Mouse (Mus musculus) embryonic facial prominence, embryonic 13.5 days (tissue): ENCODE measurements around the gene Trpm2. TPM values are rescaled to one million over a fixed set of nuclear protein-coding genes. Genes with fewer than 3 reads are reported as not detected.
"Not testable (repeated sequence)": the region's sequence is repeated elsewhere in the genome, so short reads cannot be mapped to it uniquely, and the experiment has no call there.

ENCODE experiments used
- ATAC-seq: fragments of 200-750 bp; cut with Nextera tagmentation; 2 replicates; pipeline ENCODE4 v1.8.0; 2017; ENCODE audit warnings: low read depth; ENCODE audit not compliant: insufficient number of reproducible peaks, insufficient read depth, low FRiP score, low TSS enrichment
- H3K27ac ChIP-seq: fragments of 300-500 bp; sonication (generic); 2 replicates; pipeline ENCODE4 v1.5.1; 2015; ENCODE audit warnings: moderate library complexity, mild to moderate bottlenecking, inconsistent platforms
- H3K27me3 ChIP-seq: fragments of 300-500 bp; sonication (generic); 2 replicates; pipeline ENCODE4 v1.6.1; 2015; ENCODE audit warnings: mild to moderate bottlenecking, inconsistent platforms
- H3K36me3 ChIP-seq: fragments of 300-500 bp; sonication (generic); 2 replicates; pipeline ENCODE4 v1.6.1; 2015; ENCODE audit warnings: mild to moderate bottlenecking, inconsistent platforms
- H3K4me1 ChIP-seq: fragments of 300-500 bp; sonication (generic); 2 replicates; pipeline ENCODE4 v1.6.1; 2015; ENCODE audit warnings: inconsistent platforms
- H3K4me2 ChIP-seq: fragments of 300-500 bp; sonication (generic); 2 replicates; pipeline ENCODE4 v1.6.1; 2015; ENCODE audit warnings: moderate library complexity, mild to moderate bottlenecking, inconsistent platforms
- H3K4me3 ChIP-seq: fragments of 300-500 bp; sonication (generic); 2 replicates; pipeline ENCODE4 v1.5.1; 2015; ENCODE audit warnings: mild to moderate bottlenecking, inconsistent platforms
- H3K9ac ChIP-seq: fragments of 300-500 bp; sonication (generic); 2 replicates; pipeline ENCODE4 v1.6.1; 2015; ENCODE audit warnings: mild to moderate bottlenecking, inconsistent platforms
- H3K9me3 ChIP-seq: fragments of 300-500 bp; sonication (generic); 2 replicates; pipeline ENCODE4 v1.6.1; 2016; ENCODE audit warnings: inconsistent platforms
- WGBS: fragments of 180-500 bp; shearing (Covaris S2); methylation state at CpG from one replicate; pipeline ENCODE4 v1.1.7; 2015; ENCODE audit warnings: mixed read lengths; 5-methylcytosine and 5-hydroxymethylcytosine counted together
- polyA plus RNA-seq: library from polyadenylated mRNA; unstranded; fragments of >200 nt; fragmentation: Nextera tagmentation; extraction: Ambion mirVana; gene quantifications from 2 replicates; pipeline ENCODE4 v1.2.1, GENCODE M21; 2015

Trpm2 gene
- 0.21 and 0.44 TPM in 2 replicates for polyA plus RNA-seq

DNA sequence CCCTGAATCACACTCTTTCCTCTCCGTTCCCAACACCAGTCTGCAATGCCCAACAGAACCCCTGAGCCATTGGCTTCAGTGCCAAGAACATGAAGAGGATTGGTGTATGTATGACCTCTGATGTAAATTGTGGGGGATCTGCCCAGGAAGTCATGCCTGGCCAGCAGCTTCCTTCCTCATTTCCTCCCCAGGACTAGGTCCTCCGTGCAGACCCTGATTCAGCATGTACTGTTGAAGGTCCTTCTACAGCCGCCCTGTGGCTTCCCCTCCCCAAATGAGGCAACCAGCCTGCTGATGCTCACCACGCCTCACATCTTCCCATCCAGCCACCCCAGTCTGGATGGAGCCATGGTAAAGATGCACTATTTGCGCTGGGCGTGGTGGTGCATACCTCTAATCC lies at the start of gene Trpm2:
Gene Trpm2, minus strand, starts transcription at position 83 of the 400 bp plus-strand sequence.
- Histone ChIP-seq H3K9me3 (no peaks in the 10 kb centered on the region), H3K4me3 (peak within 1 kb of the TSS; percentile 37), H3K4me2 (peak within 1 kb of the TSS; percentile 70), H3K36me3 (no peaks in the 10 kb centered on the region), H3K27me3 (peaks cover 31% of the 10 kb centered on the region), H3K4me1 (0 out of 2 replicates have a peak, but pooled peaks cover 11% of the 10 kb centered on the region), H3K9ac (peak within 1 kb of the TSS; percentile 57), H3K27ac (no peak within 1 kb of the TSS)
- 87% methylated on average over 6 of the region's 6 CpGs for WGBS
- no peak for ATAC-seq

DNA sequence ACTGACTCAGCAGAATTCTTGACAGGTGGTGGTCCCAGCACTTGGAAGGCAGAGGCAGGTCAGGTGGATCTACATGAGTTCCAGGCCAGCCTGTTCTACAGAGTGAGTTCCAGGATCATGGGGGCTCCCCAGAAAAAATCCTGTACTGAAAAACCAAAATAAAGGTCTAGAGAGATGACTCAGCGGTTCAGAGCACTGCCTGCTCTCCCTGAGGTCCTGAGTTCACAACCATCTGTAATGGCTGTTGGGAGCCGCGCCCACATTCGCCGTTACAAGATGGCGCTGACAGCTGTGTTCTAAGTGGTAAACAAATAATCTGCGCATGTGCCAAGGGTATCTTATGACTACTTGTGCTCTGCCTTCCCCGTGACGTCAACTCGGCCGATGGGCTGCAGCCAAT lies 49.6 kb upstream of the Trpm2 start:
- not testable (repeated sequence) for H3K4me2 ChIP-seq, H3K4me1 ChIP-seq, H3K36me3 ChIP-seq, H3K27me3 ChIP-seq, H3K27ac ChIP-seq, H3K9me3 ChIP-seq, H3K4me3 ChIP-seq, H3K9ac ChIP-seq, ATAC-seq
- WGBS = 98% methylated on average over 7 of the region's 11 CpGs

DNA sequence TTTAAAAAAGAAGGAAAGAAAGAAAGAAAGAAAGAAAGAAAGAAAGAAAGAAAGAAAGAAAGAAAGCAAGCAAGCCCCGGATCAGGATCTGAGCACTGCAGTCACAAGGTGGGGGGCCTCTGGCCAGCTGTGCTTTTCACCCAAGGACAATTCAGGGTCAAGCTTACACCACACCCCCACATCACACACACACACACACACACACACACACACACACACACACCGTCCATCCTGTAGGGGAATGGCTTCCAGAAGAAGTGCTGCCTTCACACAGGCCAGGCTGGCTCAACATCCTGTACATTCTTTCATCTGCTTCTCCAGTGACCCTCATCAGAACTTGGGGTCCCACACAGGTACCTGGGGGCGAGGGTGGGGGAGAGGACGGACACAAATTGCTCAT lies 48.9 kb upstream of the Trpm2 start:
- Histone ChIP-seq H3K9me3 (no peaks in the 10 kb centered on the region), H3K36me3 (no peaks in the 10 kb centered on the region), H3K4me3 (no peak overlapping the region), H3K4me1 (0 out of 2 replicates have a peak, but pooled peaks cover 2% of the 10 kb centered on the region), H3K4me2 (no peak overlapping the region), H3K9ac (no peak overlapping the region), H3K27me3 (no peaks in the 10 kb centered on the region), H3K27ac (no peak overlapping the region)
- ATAC-seq = peak; percentile 52; the same call in 1 of the 2 replicates
- 90% methylated on average over 4 of the region's 4 CpGs for WGBS

DNA sequence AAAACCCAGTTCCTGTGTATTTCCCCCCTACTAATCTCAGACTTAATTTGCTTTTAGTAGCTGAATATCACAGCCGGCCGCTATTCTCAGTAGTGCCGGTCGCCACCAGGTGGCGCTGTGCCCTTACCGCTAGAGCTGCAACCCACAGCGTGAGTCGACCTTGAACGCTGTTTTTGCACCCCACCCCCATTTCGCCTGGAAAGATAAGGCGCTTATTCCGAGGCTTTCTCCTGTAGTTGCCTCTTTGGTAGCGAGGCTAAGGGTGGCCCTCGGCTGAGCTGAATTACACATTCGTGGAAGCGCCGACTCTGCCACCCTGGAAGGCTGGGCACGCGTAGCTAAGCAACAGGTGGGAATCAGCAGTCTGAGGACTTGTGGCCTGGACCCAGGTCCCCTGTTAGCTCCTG lies 48.4 kb upstream of the Trpm2 start:
- 18% methylated on average over 19 of the region's 19 CpGs for WGBS
- 0 out of 2 replicates have a peak, but pooled peaks cover 2% of the 10 kb centered on the region for H3K4me1 ChIP-seq
- H3K27me3 ChIP-seq = no peaks in the 10 kb centered on the region
- 0 out of 2 replicates have a peak, but pooled peaks have one; percentile 67 for ATAC-seq
- no peak overlapping the region for H3K27ac ChIP-seq
- H3K4me2 ChIP-seq = peak overlapping the region; percentile 62
- no peaks in the 10 kb centered on the region for H3K9me3 ChIP-seq
- peak overlapping the region; percentile 26 for H3K4me3 ChIP-seq
- H3K9ac ChIP-seq = 0 out of 2 replicates have a peak overlapping the region, but pooled peaks have one; percentile 57
- no peaks in the 10 kb centered on the region for H3K36me3 ChIP-seq

DNA sequence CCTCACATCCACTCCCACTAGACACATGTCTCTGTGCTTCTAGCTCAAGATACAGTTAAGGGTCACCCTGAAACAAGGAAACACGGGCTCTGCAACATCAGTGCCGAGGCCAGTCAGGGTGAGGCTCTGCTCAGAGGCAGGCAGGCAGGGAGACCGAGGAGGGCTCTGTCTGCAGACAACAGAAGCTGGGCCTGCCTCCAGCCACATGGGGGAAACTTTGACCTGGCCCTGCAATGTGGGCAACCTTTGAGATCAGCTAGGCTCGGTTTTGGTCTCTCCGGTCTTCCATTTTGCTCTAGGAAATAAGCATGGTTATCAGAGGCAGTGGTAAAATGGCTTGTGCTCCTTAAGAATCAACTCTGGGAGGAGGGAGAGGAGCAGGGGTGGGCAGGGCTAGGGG lies 46.0 kb upstream of the Trpm2 start:
- no peak overlapping the region for H3K9ac ChIP-seq
- H3K27me3 ChIP-seq = no peaks in the 10 kb centered on the region
- H3K27ac ChIP-seq = no peak overlapping the region
- H3K4me3 ChIP-seq = no peak overlapping the region
- no peaks in the 10 kb centered on the region for H3K36me3 ChIP-seq
- 0 out of 2 replicates have a peak, but pooled peaks cover 2% of the 10 kb centered on the region for H3K4me1 ChIP-seq
- 57% methylated on average over 5 of the region's 5 CpGs for WGBS
- no peak for ATAC-seq
- H3K9me3 ChIP-seq = no peaks in the 10 kb centered on the region
- H3K4me2 ChIP-seq = no peak overlapping the region

DNA sequence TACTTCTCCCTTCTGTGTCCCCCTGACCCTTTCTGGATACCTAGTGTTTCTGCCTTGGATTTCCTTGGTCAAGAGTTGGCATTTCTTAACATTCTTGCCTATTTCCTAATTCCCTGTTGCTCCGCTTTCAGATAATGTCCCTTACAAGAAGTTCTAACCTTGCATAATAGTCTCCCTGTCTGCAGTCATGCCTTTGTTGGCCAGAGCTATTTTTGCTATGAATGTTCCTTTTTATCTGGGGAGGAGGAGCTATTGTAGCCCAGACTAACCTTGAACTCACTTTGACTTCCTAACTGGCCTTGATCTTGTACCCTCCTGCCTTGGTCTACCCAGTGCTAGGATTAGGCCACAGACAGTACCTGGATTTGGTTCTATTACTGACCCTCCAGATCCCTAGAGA lies 45.1 kb upstream of the Trpm2 start:
- Histone ChIP-seq H3K4me3 (no peak overlapping the region), H3K27ac (no peak overlapping the region), H3K4me1 (peaks cover 5% of the 10 kb centered on the region), H3K9ac (no peak overlapping the region), H3K36me3 (no peaks in the 10 kb centered on the region), H3K4me2 (no peak overlapping the region), H3K9me3 (no peaks in the 10 kb centered on the region), H3K27me3 (no peaks in the 10 kb centered on the region)
- ATAC-seq = no peak
- WGBS = 86% methylated on average over 1 of the region's 1 CpGs

DNA sequence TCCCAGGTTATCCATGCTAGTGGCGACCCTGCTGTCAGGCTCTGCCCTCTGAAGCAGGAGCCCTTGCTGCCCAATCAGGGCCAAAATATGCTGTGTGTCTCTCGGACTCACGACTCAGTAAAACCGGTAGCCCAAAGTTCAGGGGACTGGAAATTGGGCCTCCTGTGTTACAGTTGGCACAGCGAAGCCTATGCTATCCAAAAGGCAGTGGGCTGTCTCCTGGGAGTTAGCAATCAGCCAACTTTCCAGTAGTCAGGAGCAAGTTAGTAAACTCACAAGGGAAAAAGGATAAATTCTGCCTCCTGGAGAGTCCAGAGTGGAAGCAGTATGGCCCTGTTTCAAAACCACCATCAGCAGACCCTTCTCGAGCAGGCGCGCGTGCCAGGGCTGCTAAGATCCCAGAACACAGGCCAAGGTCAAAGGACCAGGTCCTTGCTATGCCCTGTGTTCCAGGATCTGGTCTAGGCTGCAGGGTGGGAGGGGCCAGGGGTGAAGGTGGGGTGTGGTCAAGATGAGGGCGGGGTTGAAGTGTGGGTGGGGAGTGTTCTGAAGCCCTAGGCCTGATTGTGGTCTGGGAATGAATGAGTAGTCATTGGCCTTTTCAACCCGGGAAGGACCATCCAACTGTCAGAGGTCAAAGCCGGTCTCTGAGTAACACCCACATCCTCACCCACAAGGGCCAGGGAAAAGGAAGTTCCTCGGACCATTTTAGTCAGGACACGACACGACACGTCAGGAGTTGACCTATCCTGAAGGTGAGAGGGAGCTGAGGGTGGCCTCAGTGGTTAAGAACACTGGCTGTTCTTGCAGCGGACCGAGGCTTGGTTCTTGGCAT lies 42.5 kb upstream of the Trpm2 start:
- Histone ChIP-seq H3K27me3 (no peaks in the 10 kb centered on the region), H3K27ac (no peak overlapping the region), H3K9ac (no peak overlapping the region), H3K4me3 (no peak overlapping the region), H3K4me2 (no peak overlapping the region), H3K4me1 (peaks cover 17% of the 10 kb centered on the region), H3K36me3 (no peaks in the 10 kb centered on the region), H3K9me3 (no peaks in the 10 kb centered on the region)
- ATAC-seq = no peak
- WGBS = 90% methylated on average over 18 of the region's 18 CpGs

DNA sequence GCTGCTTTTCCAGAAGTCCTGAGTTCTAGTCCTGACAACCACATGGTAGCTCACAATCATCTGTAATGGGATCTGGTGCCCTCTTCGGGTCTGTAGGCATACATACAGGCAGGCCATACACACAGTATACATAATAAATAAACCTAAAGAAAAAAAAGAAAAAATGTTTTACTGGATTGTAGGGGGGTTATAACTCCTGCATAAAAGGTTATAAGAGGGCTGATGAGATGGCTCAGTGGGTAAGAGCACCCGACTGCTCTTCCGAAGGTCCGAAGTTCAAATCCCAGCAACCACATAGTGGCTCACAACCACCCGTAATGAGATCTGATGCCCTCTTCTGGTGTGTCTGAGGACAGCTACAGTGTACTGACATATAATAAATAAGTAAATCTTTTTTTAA lies 40.8 kb upstream of the Trpm2 start:
- WGBS = 92% methylated on average over 5 of the region's 5 CpGs

DNA sequence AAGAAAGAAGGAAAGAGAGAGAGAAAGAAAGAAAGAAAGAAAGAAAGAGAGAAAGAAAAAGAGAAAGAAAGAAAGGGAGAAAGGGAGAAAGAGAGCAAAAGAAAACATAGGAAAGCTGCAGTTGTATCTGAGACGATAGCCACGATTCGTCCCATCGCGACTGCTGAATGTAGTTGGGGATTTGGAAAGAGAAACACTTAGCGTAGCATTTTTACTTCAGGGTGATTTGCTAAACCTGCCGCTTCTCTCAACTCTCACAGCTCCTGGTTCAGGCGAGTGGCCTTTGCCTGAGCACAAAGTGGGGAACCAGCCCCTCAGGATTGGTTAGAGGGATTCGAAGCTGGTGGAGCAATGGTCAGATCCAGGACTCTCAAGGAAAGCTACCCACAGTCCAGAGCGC lies 40.0 kb upstream of the Trpm2 start:
- H3K27ac ChIP-seq = no peak overlapping the region; the same call in 1 of the 2 replicates
- 11% methylated on average over 10 of the region's 10 CpGs for WGBS
- H3K4me2 ChIP-seq = peak overlapping the region; percentile 88
- H3K9me3 ChIP-seq = no peaks in the 10 kb centered on the region
- ATAC-seq = no peak
- peaks cover 38% of the 10 kb centered on the region for H3K4me1 ChIP-seq
- no peaks in the 10 kb centered on the region for H3K27me3 ChIP-seq
- peaks cover 8% of the 10 kb centered on the region for H3K36me3 ChIP-seq
- H3K9ac ChIP-seq = peak overlapping the region; percentile 62
- H3K4me3 ChIP-seq = peak overlapping the region; percentile 81

More for the DNA sequence above, 40.8 kb upstream of the Trpm2 start:
- not testable (repeated sequence) for ATAC-seq, H3K27me3 ChIP-seq, H3K9me3 ChIP-seq, H3K9ac ChIP-seq, H3K27ac ChIP-seq, H3K4me3 ChIP-seq, H3K36me3 ChIP-seq, H3K4me2 ChIP-seq
- peaks cover 34% of the 10 kb centered on the region for H3K4me1 ChIP-seq

DNA sequence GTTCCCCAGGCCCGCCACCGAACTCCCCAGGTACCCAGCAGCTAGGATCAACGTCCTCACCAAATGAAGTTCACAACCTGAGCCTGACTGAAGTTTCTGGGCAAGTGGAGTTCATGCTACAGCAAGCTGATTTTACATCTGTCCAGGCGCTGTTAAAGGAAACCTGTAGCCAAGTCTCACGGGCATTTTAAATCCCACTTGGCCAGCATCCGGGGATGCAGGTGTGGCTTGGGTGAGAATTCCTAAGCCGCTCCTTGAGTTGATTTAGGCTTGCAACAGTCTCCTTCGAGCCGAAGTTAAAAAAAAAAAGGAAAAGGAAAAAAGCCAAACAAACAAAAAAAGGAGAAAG lies 39.6 kb upstream of the Trpm2 start, which contains the start of gene Pfkl:
Gene Pfkl, minus strand, starts transcription at position 139 of the 349 bp plus-strand sequence.
- Histone ChIP-seq H3K27ac (peak within 1 kb of the TSS; percentile 96), H3K36me3 (peaks cover 11% of the 10 kb centered on the region), H3K9me3 (no peaks in the 10 kb centered on the region), H3K9ac (peak within 1 kb of the TSS; percentile 91), H3K27me3 (no peaks in the 10 kb centered on the region), H3K4me1 (peaks cover 38% of the 10 kb centered on the region), H3K4me2 (peak within 1 kb of the TSS; percentile 88), H3K4me3 (peak within 1 kb of the TSS; percentile 81)
- WGBS = under 1% methylated on average over 9 of the region's 9 CpGs
- no peak for ATAC-seq

DNA sequence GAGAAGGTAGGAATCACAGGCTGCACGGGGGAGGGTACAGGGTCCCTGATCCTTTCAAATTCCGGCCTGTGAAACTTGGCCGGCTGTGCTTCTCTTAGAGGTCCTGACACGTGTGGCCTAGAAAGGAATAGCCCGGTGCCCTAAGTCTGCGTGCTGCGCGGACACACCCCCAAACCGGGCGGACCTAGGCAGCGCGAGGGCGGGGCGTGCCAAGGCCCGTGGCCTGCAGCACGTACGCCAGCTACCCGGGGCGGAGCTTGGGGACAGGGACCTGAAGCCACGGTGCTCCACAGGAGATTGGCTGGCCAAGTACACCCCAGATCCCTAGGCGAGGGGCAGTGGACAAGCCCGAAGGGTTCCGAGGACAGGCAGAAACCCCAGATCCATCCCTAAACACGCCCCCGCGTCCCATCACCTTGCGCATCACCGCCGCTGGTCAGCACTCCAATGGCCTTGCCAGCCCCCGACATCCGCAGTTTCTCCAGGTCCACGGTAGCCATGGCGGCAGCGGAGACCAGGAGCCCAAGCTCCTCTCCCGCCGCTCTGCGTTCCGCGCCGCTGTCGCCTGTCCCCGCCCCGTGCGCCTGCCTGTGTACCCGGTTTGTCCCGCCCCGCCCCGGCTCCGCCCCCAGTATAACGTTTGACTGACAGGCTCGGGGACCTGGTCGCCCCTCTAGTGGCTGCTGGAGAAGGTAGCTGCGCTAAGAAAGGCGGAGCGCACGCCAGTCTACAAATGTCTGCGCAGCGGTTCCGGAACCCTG lies 39.0 kb upstream of the Trpm2 start:
- WGBS = under 1% methylated on average over 59 of the region's 59 CpGs
- Histone ChIP-seq H3K36me3 (peaks cover 15% of the 10 kb centered on the region), H3K4me3 (peak overlapping the region; percentile 81), H3K27me3 (no peaks in the 10 kb centered on the region), H3K9ac (peak overlapping the region; percentile 91), H3K9me3 (no peaks in the 10 kb centered on the region), H3K27ac (peak overlapping the region; percentile 96), H3K4me1 (peaks cover 38% of the 10 kb centered on the region), H3K4me2 (peak overlapping the region; percentile 88)
- ATAC-seq = peak; percentile 97
